Mouse (Mus musculus): ENCODE results near the gene Tifab. TPM values are rescaled to one million over a fixed set of nuclear protein-coding genes. Genes with fewer than 3 reads are reported as not detected.
A peak's percentile ranks its signal among the peaks of the same experiment; 100 is the strongest.

The Tifab gene
- polyA plus RNA-seq, 1 experiment: 2.8 TPM

DNA sequence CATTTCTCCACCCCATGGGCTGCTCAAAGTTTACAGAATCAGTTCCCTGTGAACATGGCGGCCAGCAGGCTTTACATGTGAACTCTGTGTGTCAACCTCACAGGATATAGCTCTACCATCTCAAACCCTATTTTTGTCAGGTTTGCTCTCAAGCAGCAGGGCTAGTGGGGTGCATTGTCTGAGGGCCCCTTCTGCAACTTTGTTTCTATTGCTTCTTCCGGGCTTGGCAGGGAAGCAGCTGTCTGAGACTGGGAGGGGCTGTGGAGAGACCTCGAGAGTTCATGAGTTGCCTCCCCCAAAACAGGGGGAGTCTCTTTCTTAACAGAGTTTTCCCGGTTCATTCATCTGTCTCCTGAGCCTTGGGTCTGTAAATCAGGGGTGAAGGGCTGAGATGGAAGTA lies 2.8 kb downstream of the Tifab start:
- H3K27ac ChIP-seq (ENCODE audit: insufficient read depth, low read depth, low read length): no peak overlapping the region
- H3K4me1 ChIP-seq (ENCODE audit: control insufficient read depth, insufficient read depth, low read length): no peaks in the 10 kb centered on the region
- DNase-seq: no peak
- H3K4me3 ChIP-seq (ENCODE audit: insufficient read depth, low read depth, low read length): no peak overlapping the region
- H3K36me3 ChIP-seq (ENCODE audit: control insufficient read depth, insufficient read depth, low read length): no peaks in the 10 kb centered on the region
- no peaks in the 10 kb centered on the region for H3K27me3 ChIP-seq (replicated peaks; ENCODE audit: control insufficient read depth, insufficient read depth, low read length)
- no peak for TF ChIP-seq POLR2A (IDR thresholded peaks at IDR 0.05; ENCODE audit: low read depth, low read length)
- no peak for TF ChIP-seq CTCF (conservative IDR thresholded peaks at IDR 0.05; ENCODE audit: insufficient read depth, insufficient read length, low read depth, low read length)
- 52% methylated on average over 4 of the region's 4 CpGs for WGBS

DNA sequence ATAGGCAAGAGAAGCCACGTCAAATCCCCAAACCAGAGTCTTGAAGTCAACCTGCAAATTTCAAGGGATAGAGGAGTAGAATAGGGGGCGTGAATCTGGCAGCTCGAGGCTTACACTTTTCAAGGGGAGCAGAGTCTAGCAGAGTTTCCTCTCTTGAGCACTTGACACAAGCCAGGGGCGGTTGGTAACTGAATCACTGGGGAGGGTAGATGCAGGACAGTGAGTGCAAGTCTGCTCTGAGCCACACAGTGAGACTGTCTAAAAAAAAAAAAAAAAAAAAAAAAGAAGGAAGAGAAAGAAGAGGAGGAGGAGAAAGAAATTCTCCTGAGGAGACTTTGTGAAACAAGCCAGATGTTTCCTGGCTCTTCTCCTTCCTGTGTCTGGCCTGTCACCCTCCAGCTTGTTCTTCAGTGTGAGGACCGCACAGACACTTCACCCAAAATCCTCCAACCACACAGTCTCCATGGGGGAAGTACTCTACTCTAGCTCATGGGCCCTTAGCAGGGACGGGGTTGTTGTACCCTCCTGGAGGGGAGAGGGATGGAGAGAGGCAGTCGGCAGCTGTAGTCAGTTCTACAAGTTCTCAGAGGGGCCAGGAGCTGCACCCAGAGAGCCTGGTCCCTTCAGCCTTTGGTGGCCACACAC lies 5.7 kb downstream of the Tifab start:
- Histone ChIP-seq H3K36me3 (ENCODE audit: control insufficient read depth, insufficient read depth, low read length) (no peaks in the 10 kb centered on the region), H3K27ac (ENCODE audit: insufficient read depth, low read depth, low read length) (no peak overlapping the region), H3K27me3 (replicated peaks; ENCODE audit: control insufficient read depth, insufficient read depth, low read length) (no peaks in the 10 kb centered on the region), H3K4me1 (ENCODE audit: control insufficient read depth, insufficient read depth, low read length) (no peaks in the 10 kb centered on the region), H3K4me3 (ENCODE audit: insufficient read depth, low read depth, low read length) (no peak overlapping the region)
- DNase-seq: peak; percentile 15
- WGBS: 54% methylated on average over 7 of the region's 7 CpGs
- TF ChIP-seq POLR2A (IDR thresholded peaks at IDR 0.05; ENCODE audit: low read depth, low read length) (no peak), CTCF (conservative IDR thresholded peaks at IDR 0.05; ENCODE audit: insufficient read depth, insufficient read length, low read depth, low read length) (no peak)

DNA sequence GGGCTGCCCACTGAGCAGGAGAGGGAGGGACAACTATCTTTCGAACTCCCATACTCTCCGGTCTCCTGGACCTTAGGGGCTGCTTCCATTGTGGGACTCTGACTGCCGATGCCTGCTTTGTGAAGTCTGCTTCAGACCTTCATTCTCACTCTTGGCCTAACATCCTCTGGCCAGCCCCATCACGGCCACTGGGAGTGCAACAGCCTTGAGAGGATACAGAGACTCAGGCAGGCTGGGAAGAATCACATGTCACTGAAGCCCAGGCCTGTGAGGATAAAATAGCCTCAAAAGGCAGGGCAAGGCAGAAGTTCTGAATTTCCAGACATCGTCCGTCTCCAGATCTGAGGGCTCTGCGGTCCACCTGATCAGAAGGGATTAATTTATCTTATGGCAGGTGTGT lies 6.6 kb downstream of the Tifab start:
- H3K36me3 ChIP-seq (ENCODE audit: control insufficient read depth, insufficient read depth, low read length): no peaks in the 10 kb centered on the region
- TF ChIP-seq POLR2A (IDR thresholded peaks at IDR 0.05; ENCODE audit: low read depth, low read length): no peak
- TF ChIP-seq CTCF (conservative IDR thresholded peaks at IDR 0.05; ENCODE audit: insufficient read depth, insufficient read length, low read depth, low read length): no peak
- H3K27me3 ChIP-seq (replicated peaks; ENCODE audit: control insufficient read depth, insufficient read depth, low read length): no peaks in the 10 kb centered on the region
- no peak overlapping the region for H3K27ac ChIP-seq (ENCODE audit: insufficient read depth, low read depth, low read length)
- no peak overlapping the region for H3K4me3 ChIP-seq (ENCODE audit: insufficient read depth, low read depth, low read length)
- no peaks in the 10 kb centered on the region for H3K4me1 ChIP-seq (ENCODE audit: control insufficient read depth, insufficient read depth, low read length)
- no peak for DNase-seq
- 86% methylated on average over 7 of the region's 7 CpGs for WGBS

DNA sequence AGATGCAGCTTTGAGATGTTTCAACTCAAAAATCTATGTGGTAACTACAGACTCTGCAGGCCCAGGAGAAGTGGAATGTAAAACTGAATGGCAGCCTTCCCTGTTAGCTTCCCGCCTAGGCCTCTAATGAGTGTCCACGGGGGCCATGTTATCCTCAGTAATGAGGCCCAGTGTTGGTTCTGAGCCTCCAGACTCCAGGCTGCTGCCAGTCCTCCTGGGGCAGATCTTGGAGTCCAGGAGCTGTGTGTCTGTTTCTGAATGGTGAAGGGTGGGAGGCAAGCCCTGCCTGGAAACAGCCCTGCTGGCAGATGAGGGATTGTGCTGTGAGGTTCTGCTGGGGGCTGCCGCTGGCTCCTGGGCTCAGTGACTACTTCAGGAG lies 10.3 kb downstream of the Tifab start:
- no peaks in the 10 kb centered on the region for H3K4me1 ChIP-seq (ENCODE audit: control insufficient read depth, insufficient read depth, low read length)
- no peaks in the 10 kb centered on the region for H3K36me3 ChIP-seq (ENCODE audit: control insufficient read depth, insufficient read depth, low read length)
- TF ChIP-seq POLR2A (IDR thresholded peaks at IDR 0.05; ENCODE audit: low read depth, low read length) (no peak), CTCF (conservative IDR thresholded peaks at IDR 0.05; ENCODE audit: insufficient read depth, insufficient read length, low read depth, low read length) (no peak)
- H3K27ac ChIP-seq (ENCODE audit: insufficient read depth, low read depth, low read length): no peak overlapping the region
- H3K4me3 ChIP-seq (ENCODE audit: insufficient read depth, low read depth, low read length): no peak overlapping the region
- no peak for DNase-seq
- WGBS: 82% methylated on average over 3 of the region's 3 CpGs
- no peaks in the 10 kb centered on the region for H3K27me3 ChIP-seq (replicated peaks; ENCODE audit: control insufficient read depth, insufficient read depth, low read length)

DNA sequence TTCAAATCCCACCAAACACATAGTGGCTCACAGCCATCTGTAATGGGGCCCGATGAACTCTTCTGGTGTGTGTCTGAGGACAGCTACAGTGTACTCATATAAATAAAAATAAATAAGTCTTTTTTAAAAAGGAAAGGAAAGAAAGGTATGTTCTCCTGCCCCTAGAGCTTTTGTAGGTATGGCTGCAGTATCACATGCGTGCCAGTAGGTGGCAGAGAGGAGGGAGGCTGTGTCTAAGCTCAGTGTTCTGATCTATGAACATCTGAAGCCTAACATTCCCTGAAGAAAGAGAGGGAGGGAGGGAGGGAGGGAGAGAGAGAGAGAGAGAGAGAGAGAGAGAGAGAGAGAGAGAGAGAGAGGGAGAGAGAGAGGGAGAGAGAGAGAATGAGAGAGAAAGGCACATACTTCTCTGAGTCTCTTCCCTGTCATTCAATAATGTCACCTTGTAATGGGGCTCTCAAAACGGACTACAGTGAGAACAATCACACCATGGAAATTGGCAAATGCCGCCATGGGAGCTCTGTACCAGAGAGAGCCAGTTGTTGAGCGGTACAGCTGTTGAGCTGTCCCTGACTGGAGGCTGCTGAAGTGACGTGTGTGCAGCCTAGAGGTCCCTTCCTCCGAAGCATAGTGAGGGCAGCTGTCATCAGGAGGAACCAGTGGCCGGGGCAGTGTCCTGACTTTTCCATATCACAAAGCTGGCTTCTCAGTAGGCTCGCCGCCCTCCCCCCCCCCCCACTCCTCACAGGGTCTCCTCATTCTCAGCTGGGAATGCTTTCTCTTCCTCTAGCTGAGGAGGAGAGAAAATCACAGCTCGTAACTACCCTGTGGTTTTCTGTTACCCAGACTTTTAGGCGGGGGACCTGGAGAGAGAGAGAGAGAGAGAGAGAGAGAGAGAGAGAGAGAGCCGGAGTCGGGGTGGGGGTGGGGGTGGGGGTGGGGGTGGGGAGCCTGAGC lies 11.0 kb downstream of the Tifab start:
- Histone ChIP-seq H3K4me1 (ENCODE audit: control insufficient read depth, insufficient read depth, low read length) (no peaks in the 10 kb centered on the region), H3K27me3 (replicated peaks; ENCODE audit: control insufficient read depth, insufficient read depth, low read length) (no peaks in the 10 kb centered on the region), H3K36me3 (ENCODE audit: control insufficient read depth, insufficient read depth, low read length) (no peaks in the 10 kb centered on the region), H3K4me3 (ENCODE audit: insufficient read depth, low read depth, low read length) (no peak overlapping the region), H3K27ac (ENCODE audit: insufficient read depth, low read depth, low read length) (no peak overlapping the region)
- peak; percentile 77 for TF ChIP-seq CTCF (conservative IDR thresholded peaks at IDR 0.05; ENCODE audit: insufficient read depth, insufficient read length, low read depth, low read length)
- TF ChIP-seq POLR2A (IDR thresholded peaks at IDR 0.05; ENCODE audit: low read depth, low read length): no peak
- no peak for DNase-seq
- WGBS: 35% methylated on average over 14 of the region's 14 CpGs

DNA sequence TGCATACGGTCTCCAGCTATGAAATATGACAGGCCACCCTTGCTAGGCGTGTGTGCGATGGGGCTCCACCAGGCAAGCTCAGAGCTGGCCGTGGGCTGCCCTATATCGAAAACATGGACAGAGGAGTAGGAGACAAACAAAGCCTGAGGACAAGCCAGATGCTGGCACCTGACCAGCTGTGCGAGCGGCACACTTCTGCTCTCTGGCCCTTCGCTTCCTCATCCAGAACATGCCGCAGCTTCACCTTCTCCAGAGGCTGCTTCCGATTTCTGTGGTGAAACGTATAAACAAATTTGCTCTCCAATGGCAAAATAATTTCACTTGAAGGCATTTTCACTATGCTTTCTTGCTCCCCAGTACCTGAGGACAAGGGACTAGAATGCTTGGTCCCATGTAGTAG lies 13.1 kb downstream of the Tifab start:
- Histone ChIP-seq H3K27ac (ENCODE audit: insufficient read depth, low read depth, low read length) (no peak overlapping the region), H3K27me3 (replicated peaks; ENCODE audit: control insufficient read depth, insufficient read depth, low read length) (no peaks in the 10 kb centered on the region), H3K36me3 (ENCODE audit: control insufficient read depth, insufficient read depth, low read length) (no peaks in the 10 kb centered on the region), H3K4me1 (ENCODE audit: control insufficient read depth, insufficient read depth, low read length) (no peaks in the 10 kb centered on the region), H3K4me3 (ENCODE audit: insufficient read depth, low read depth, low read length) (no peak overlapping the region)
- no peak for TF ChIP-seq POLR2A (IDR thresholded peaks at IDR 0.05; ENCODE audit: low read depth, low read length)
- TF ChIP-seq CTCF (conservative IDR thresholded peaks at IDR 0.05; ENCODE audit: insufficient read depth, insufficient read length, low read depth, low read length): no peak
- DNase-seq: no peak
- WGBS: 78% methylated on average over 11 of the region's 11 CpGs

DNA sequence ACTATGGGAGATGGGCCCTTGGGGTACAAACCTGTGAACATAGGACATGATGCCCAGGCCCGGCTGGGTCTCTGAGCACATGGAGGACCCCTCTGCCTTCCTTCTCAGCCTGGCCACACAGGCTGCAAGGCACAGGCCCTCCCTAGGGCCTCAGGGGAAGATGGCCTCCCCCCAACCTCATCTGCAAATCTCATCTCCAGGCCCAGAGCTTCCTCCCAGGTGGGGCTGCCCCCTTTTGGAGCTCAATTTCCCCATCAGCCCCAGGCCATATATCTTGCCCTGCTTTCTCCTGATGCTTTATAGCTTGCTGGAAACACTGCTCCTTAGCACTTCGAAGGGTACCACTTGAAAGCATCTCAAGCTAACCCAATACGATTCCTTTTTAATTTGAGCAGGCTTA lies 14.3 kb downstream of the Tifab start:
- no peak overlapping the region for H3K4me3 ChIP-seq (ENCODE audit: insufficient read depth, low read depth, low read length)
- no peaks in the 10 kb centered on the region for H3K27me3 ChIP-seq (replicated peaks; ENCODE audit: control insufficient read depth, insufficient read depth, low read length)
- no peaks in the 10 kb centered on the region for H3K4me1 ChIP-seq (ENCODE audit: control insufficient read depth, insufficient read depth, low read length)
- H3K27ac ChIP-seq (ENCODE audit: insufficient read depth, low read depth, low read length): no peak overlapping the region
- TF ChIP-seq CTCF (conservative IDR thresholded peaks at IDR 0.05; ENCODE audit: insufficient read depth, insufficient read length, low read depth, low read length): no peak
- TF ChIP-seq POLR2A (IDR thresholded peaks at IDR 0.05; ENCODE audit: low read depth, low read length): no peak
- no peaks in the 10 kb centered on the region for H3K36me3 ChIP-seq (ENCODE audit: control insufficient read depth, insufficient read depth, low read length)
- DNase-seq: no peak
- WGBS: 77% methylated on average over 3 of the region's 3 CpGs

All from kidney, adult 2 months (tissue).